In genomic region chr10:21538481-21538880, GRCm38 (mm10) we compare ENCODE assay signal across 42 mouse cellular contexts. TPM values are rescaled to one million over a fixed set of nuclear protein-coding genes. Genes with fewer than 3 reads are reported as not detected.
"Had no signal": no experiment of that assay in that cellular context is flagged by ENCODE, and none has a peak within 500 bp of the region (broad histone marks: within the 10 kb centered on the region; RNA-seq: fewer than 3 reads in every experiment).

No protein-coding gene starts in this region.

- DNase-seq: gastrocnemius, postnatal 14 days; gastrocnemius, postnatal 36 days; heart, adult 18-20 months; heart, postnatal 14 days; heart, postnatal 36 days; kidney, adult 18-20 months; kidney, adult 8-10 months; kidney, postnatal 14 days; kidney, postnatal 36 days; layer of hippocampus, adult 9-11 months; layer of hippocampus, postnatal 36 days; left cerebral cortex, postnatal 4 days; lung, adult 18-20 months had no signal

- H3K9me3 ChIP-seq: heart, embryonic 13.5 days; heart, embryonic 15.5 days; hindbrain, embryonic 12.5 days; limb, embryonic 13.5 days; limb, embryonic 15.5 days; liver, embryonic 12.5 days had no signal

- H3K27me3 ChIP-seq: heart, embryonic 13.5 days; heart, embryonic 15.5 days; hindbrain, embryonic 12.5 days; limb, embryonic 13.5 days; limb, embryonic 15.5 days; liver, embryonic 12.5 days had no signal

- H3K27ac ChIP-seq: heart, embryonic 13.5 days; heart, embryonic 15.5 days; hindbrain, embryonic 12.5 days; hindbrain, embryonic 14.5 days; limb, embryonic 13.5 days; limb, embryonic 15.5 days; liver, embryonic 12.5 days; liver, embryonic 14.5 days had no signal

- H3K36me3 ChIP-seq: heart, embryonic 13.5 days; heart, embryonic 15.5 days; hindbrain, embryonic 12.5 days; limb, embryonic 13.5 days; limb, embryonic 15.5 days; liver, embryonic 12.5 days had no signal

- H3K4me3 ChIP-seq: heart, embryonic 13.5 days; heart, embryonic 15.5 days; hindbrain, embryonic 12.5 days; limb, embryonic 13.5 days; limb, embryonic 15.5 days; liver, embryonic 12.5 days had no signal

- H3K4me1 ChIP-seq: heart, embryonic 13.5 days; heart, embryonic 15.5 days; hindbrain, embryonic 12.5 days; limb, embryonic 13.5 days; limb, embryonic 15.5 days; liver, embryonic 12.5 days had no signal

RNA-seq across cellular contexts. Expression of gene 1700020N01Rik, which starts 54.5 kb away (rescaled TPM):
- total RNA-seq: gastrocnemius, adult 18-20 months; gastrocnemius, adult 8-10 months; gastrocnemius, postnatal 14 days; gastrocnemius, postnatal 36 days; heart, adult 18-20 months; heart, postnatal 14 days; heart, postnatal 36 days; hematopoietic stem cell, adult 5-6 weeks; layer of hippocampus, adult 18-20 months; layer of hippocampus, adult 8-10 months; layer of hippocampus, postnatal 14 days; layer of hippocampus, postnatal 36 days; left cerebral cortex, adult 18-20 months; left cerebral cortex, adult 8-10 months; left cerebral cortex, postnatal 10 days; left cerebral cortex, postnatal 25 days; left cerebral cortex, postnatal 4 days; liver, adult 2 months had no signal
- polyA plus RNA-seq: gonadal fat pad, adult 2 months; heart, embryonic 13.5 days; heart, embryonic 15.5 days; heart, postnatal 0 days; hindbrain, embryonic 12.5 days; hindbrain, embryonic 14.5 days; hindbrain, embryonic 16.5 days; inflammation-experienced regulatory T-cells, adult 6 months; intestine, embryonic 16.5 days; kidney, embryonic 14.5 days; kidney, embryonic 16.5 days; large intestine, adult 2 months; limb, embryonic 11.5 days; limb, embryonic 13.5 days; limb, embryonic 15.5 days; liver, adult 2 months; liver, embryonic 12.5 days; liver, embryonic 14.5 days; liver, embryonic 16.5 days had no signal
